Mouse (Mus musculus) spleen, adult 10 weeks (tissue): ENCODE measurements around the gene Opalin. TPM values are rescaled to one million over a fixed set of nuclear protein-coding genes. Genes with fewer than 3 reads are reported as not detected.

Experiments used
- polyA plus RNA-seq: library from polyadenylated mRNA; stranded (reverse); fragments of 350-450 nt; fragmentation: Illumina TruSeq; extraction: RNeasy Lipid Tissue Mini Kit (QIAGEN cat#74804); gene quantifications from one replicate; pipeline ENCODE4 v1.2.3, GENCODE M21; 2015; ENCODE audit warnings: low replicate concordance; ENCODE audit not compliant: insufficient read depth

Gene Opalin
- not detected for polyA plus RNA-seq

GRCm38 (mm10) chr19:41076906-41077305 lies at the start of gene Opalin:
Gene Opalin (minus strand): TSS chr19:41077113.

GRCm38 (mm10) chr19:41029219-41029618 lies 47.7 kb downstream of the Opalin start, which contains the start of gene Dntt:
Gene Dntt (plus strand): TSS chr19:41029275.

Other genes with a start within 250 kb of the Opalin start
- 15.0 TPM for gene Ccnj, start 245.8 kb downstream of the Opalin start, polyA plus RNA-seq
- 28.8 TPM for gene Zfp518a, start 182.4 kb downstream of the Opalin start, polyA plus RNA-seq
- 171 TPM for gene Blnk, start 82.6 kb downstream of the Opalin start, polyA plus RNA-seq
- gene Dntt, start 47.8 kb downstream of the Opalin start, polyA plus RNA-seq = 3.1 TPM
- gene Tll2, start 129.7 kb upstream of the Opalin start, polyA plus RNA-seq = not detected
- gene Tm9sf3, start 186.9 kb upstream of the Opalin start, polyA plus RNA-seq = 230 TPM